Mouse (Mus musculus): ENCODE measurements around the gene Olfr1370. TPM values are rescaled to one million over a fixed set of nuclear protein-coding genes. Genes with fewer than 3 reads are reported as not detected.
"Not testable (repeated sequence)": the region's sequence is repeated elsewhere in the genome, so short reads cannot be mapped to it uniquely, and the experiment has no call there.

Gene Olfr1370
- not detected in 2 replicates for total RNA-seq (2021)
- long read RNA-seq, experiment 1 = 0 reads
- long read RNA-seq, experiment 2 = 0 reads

GRCm38 (mm10) chr13:21074847-21075246, at the start of gene Olfr1370:
TSS of gene Olfr1370 (minus strand) at chr13:21074947.
- DNase-seq = no peak

- no peak for DNase-seq
Measured at GRCm38 (mm10) chr13:21114121-21114520, 39.4 kb upstream of the Olfr1370 start.

GRCm38 (mm10) chr13:21111183-21111582, 36.4 kb upstream of the Olfr1370 start, which contains the start of gene Olfr1369-ps1:
TSS of gene Olfr1369-ps1 (plus strand) at chr13:21111483.
- not testable (repeated sequence) for DNase-seq

GRCm38 (mm10) chr13:21110441-21110840, 35.7 kb upstream of the Olfr1370 start:
- no peak for DNase-seq

- DNase-seq = no peak
Measured at GRCm38 (mm10) chr13:21109759-21110158, 35.0 kb upstream of the Olfr1370 start.

- DNase-seq = no peak
Measured at GRCm38 (mm10) chr13:21082686-21083085, 7.9 kb upstream of the Olfr1370 start.

- DNase-seq = no peak
Measured at GRCm38 (mm10) chr13:21066021-21066420, 8.7 kb downstream of the Olfr1370 start.

- no peak for DNase-seq
Measured at GRCm38 (mm10) chr13:21050118-21050517, 24.6 kb downstream of the Olfr1370 start.

- DNase-seq = no peak
Measured at GRCm38 (mm10) chr13:21040589-21041199, 34.1 kb downstream of the Olfr1370 start.

GRCm38 (mm10) chr13:21035981-21036380, 38.8 kb downstream of the Olfr1370 start:
- DNase-seq = no peak

GRCm38 (mm10) chr13:21035011-21035410, 39.7 kb downstream of the Olfr1370 start:
- no peak for DNase-seq

- DNase-seq = no peak
Measured at GRCm38 (mm10) chr13:21033176-21033575, 41.6 kb downstream of the Olfr1370 start.

- DNase-seq = peak; percentile 17
Measured at GRCm38 (mm10) chr13:21024831-21025230, 49.9 kb downstream of the Olfr1370 start.

Other genes with a start within 250 kb of the Olfr1370 start
- not detected in 2 replicates for gene Olfr1369-ps1, start 36.5 kb upstream of the Olfr1370 start, total RNA-seq (2021)
- not detected in 2 replicates for gene Olfr263, start 54.7 kb upstream of the Olfr1370 start, total RNA-seq (2021)
- not detected in 2 replicates for gene Olfr1368, start 70.9 kb upstream of the Olfr1370 start, total RNA-seq (2021)
- gene Trim27, start 104.5 kb upstream of the Olfr1370 start, total RNA-seq (2021) = 51.5 and 56.3 TPM in 2 replicates
- not detected in 2 replicates for gene Gpx5, start 217.8 kb upstream of the Olfr1370 start, total RNA-seq (2021)
- not detected in 2 replicates for gene Gpx6, start 237.2 kb upstream of the Olfr1370 start, total RNA-seq (2021)

Data from adrenal gland, postnatal 14 days (tissue).